Mouse (Mus musculus) intestine, embryonic 16.5 days (tissue): ENCODE measurements around the gene Ier5. TPM values are rescaled to one million over a fixed set of nuclear protein-coding genes. Genes with fewer than 3 reads are reported as not detected.

ENCODE experiments used
- ATAC-seq: fragments of 200-750 bp; cut with Nextera tagmentation; 2 replicates; pipeline ENCODE4 v1.8.0; 2017; ENCODE audit warnings: moderate TSS enrichment, moderate library complexity
- H3K27ac ChIP-seq: fragments of 300-500 bp; sonication (generic); 2 replicates; pipeline ENCODE4 v1.5.1; 2014; ENCODE audit warnings: mild to moderate bottlenecking, low read length
- H3K27me3 ChIP-seq: fragments of 300-500 bp; sonication (generic); replicated peaks from 2 replicates; pipeline ENCODE4 v1.6.1; 2014; ENCODE audit warnings: low read length, control low read depth, mixed read lengths; ENCODE audit not compliant: control insufficient read depth, insufficient read depth
- H3K36me3 ChIP-seq: fragments of 300-500 bp; sonication (generic); 2 replicates; pipeline ENCODE4 v1.6.1; 2014; ENCODE audit warnings: low read length, control low read depth; ENCODE audit not compliant: control insufficient read depth, insufficient read depth
- H3K4me1 ChIP-seq: fragments of 300-500 bp; sonication (generic); 2 replicates; pipeline ENCODE4 v1.6.1; 2014; ENCODE audit warnings: low read length, control low read depth, mixed read lengths; ENCODE audit not compliant: control insufficient read depth, insufficient read depth
- H3K4me2 ChIP-seq: fragments of 300-500 bp; sonication (generic); 2 replicates; pipeline ENCODE4 v1.6.1; 2014; ENCODE audit warnings: low read depth, low read length, control low read depth
- H3K4me3 ChIP-seq: fragments of 300-500 bp; sonication (generic); 2 replicates; pipeline ENCODE4 v1.5.1; 2014; ENCODE audit warnings: mild to moderate bottlenecking, low read length
- H3K9ac ChIP-seq: fragments of 300-500 bp; sonication (generic); 2 replicates; pipeline ENCODE4 v1.6.1; 2014; ENCODE audit warnings: low read depth, low read length
- H3K9me3 ChIP-seq: fragments of 300-500 bp; sonication (generic); 2 replicates; pipeline ENCODE4 v1.6.1; 2016; ENCODE audit warnings: low read length, control low read depth; ENCODE audit not compliant: control insufficient read depth
- WGBS: fragments of 180-500 bp; shearing (Covaris S2); extraction: QIAGEN DNeasy Blood & Tissue Kit; methylation state at CpG from one replicate; pipeline ENCODE4 v1.1.7; 2014; 5-methylcytosine and 5-hydroxymethylcytosine counted together
- polyA plus RNA-seq: library from polyadenylated mRNA; unstranded; fragments of >200 nt; fragmentation: Nextera tagmentation; extraction: Ambion mirVana; gene quantifications from 2 replicates; pipeline ENCODE4 v1.2.1, GENCODE M21; 2015

The Ier5 gene
- polyA plus RNA-seq, 1 experiment from 2014 or later, result 2.0 TPM

GRCm38 (mm10) chr1:155093145-155093791 lies 6.2 kb downstream of the Ier5 start:
- H3K4me1 ChIP-seq, result peaks cover 48% of the 10 kb centered on the region
- 0 out of 2 replicates have a peak overlapping the region, but pooled peaks have one; percentile 1 for H3K9ac ChIP-seq
- H3K36me3 ChIP-seq, result no peaks in the 10 kb centered on the region
- no peak overlapping the region for H3K4me2 ChIP-seq
- no peak overlapping the region for H3K4me3 ChIP-seq
- WGBS, result 29% methylated on average over 4 of the region's 4 CpGs
- H3K27ac ChIP-seq, result peak overlapping the region; percentile 79
- H3K27me3 ChIP-seq, result no peaks in the 10 kb centered on the region
- peak; percentile 62 for ATAC-seq
- no peaks in the 10 kb centered on the region for H3K9me3 ChIP-seq

- no peaks in the 10 kb centered on the region for H3K27me3 ChIP-seq
- peaks cover 45% of the 10 kb centered on the region for H3K4me1 ChIP-seq
- no peak overlapping the region for H3K9ac ChIP-seq
- no peak overlapping the region for H3K4me2 ChIP-seq
- 0 out of 2 replicates have a peak, but pooled peaks have one; percentile 34 for ATAC-seq
- peak overlapping the region; percentile 79 for H3K27ac ChIP-seq
- H3K36me3 ChIP-seq, result no peaks in the 10 kb centered on the region
- no peak overlapping the region for H3K4me3 ChIP-seq
- WGBS, result 30% methylated on average over 14 of the region's 14 CpGs
- no peaks in the 10 kb centered on the region for H3K9me3 ChIP-seq
Measured at GRCm38 (mm10) chr1:155091842-155092800, 7.3 kb downstream of the Ier5 start.

GRCm38 (mm10) chr1:155091374-155091841 lies 8.0 kb downstream of the Ier5 start:
- Histone ChIP-seq H3K4me3 (no peak overlapping the region), H3K9me3 (no peaks in the 10 kb centered on the region), H3K27me3 (no peaks in the 10 kb centered on the region), H3K27ac (peak overlapping the region; percentile 79), H3K9ac (no peak overlapping the region), H3K4me1 (peaks cover 47% of the 10 kb centered on the region), H3K4me2 (no peak overlapping the region), H3K36me3 (no peaks in the 10 kb centered on the region)
- WGBS, result 60% methylated on average over 7 of the region's 7 CpGs
- no peak for ATAC-seq

- Histone ChIP-seq H3K27ac (no peak overlapping the region), H3K9ac (no peak overlapping the region), H3K4me2 (no peak overlapping the region), H3K27me3 (no peaks in the 10 kb centered on the region), H3K9me3 (no peaks in the 10 kb centered on the region), H3K4me1 (peaks cover 54% of the 10 kb centered on the region), H3K4me3 (no peak overlapping the region), H3K36me3 (no peaks in the 10 kb centered on the region)
- 62% methylated on average over 1 of the region's 1 CpGs for WGBS
- no peak for ATAC-seq
Measured at GRCm38 (mm10) chr1:155090736-155091135, 8.7 kb downstream of the Ier5 start.

- no peak overlapping the region for H3K9ac ChIP-seq
- 90% methylated on average over 7 of the region's 7 CpGs for WGBS
- ATAC-seq, result no peak
- no peaks in the 10 kb centered on the region for H3K27me3 ChIP-seq
- H3K4me2 ChIP-seq, result no peak overlapping the region
- no peaks in the 10 kb centered on the region for H3K9me3 ChIP-seq
- H3K27ac ChIP-seq, result no peak overlapping the region
- no peaks in the 10 kb centered on the region for H3K36me3 ChIP-seq
- no peak overlapping the region for H3K4me3 ChIP-seq
- H3K4me1 ChIP-seq, result peaks cover 57% of the 10 kb centered on the region
Measured at GRCm38 (mm10) chr1:155090327-155090726, 9.1 kb downstream of the Ier5 start.

GRCm38 (mm10) chr1:155088847-155089603 lies 10.4 kb downstream of the Ier5 start:
- Histone ChIP-seq H3K36me3 (no peaks in the 10 kb centered on the region), H3K9ac (0 out of 2 replicates have a peak overlapping the region, but pooled peaks have one; percentile 6), H3K4me1 (peaks cover 65% of the 10 kb centered on the region), H3K4me3 (no peak overlapping the region), H3K9me3 (no peaks in the 10 kb centered on the region), H3K27me3 (no peaks in the 10 kb centered on the region), H3K4me2 (no peak overlapping the region), H3K27ac (peak overlapping the region; percentile 20; the same call in 1 of the 2 replicates)
- no peak for ATAC-seq
- 33% methylated on average over 16 of the region's 16 CpGs for WGBS

- Histone ChIP-seq H3K9me3 (no peaks in the 10 kb centered on the region), H3K4me1 (peaks cover 55% of the 10 kb centered on the region), H3K27me3 (no peaks in the 10 kb centered on the region), H3K27ac (no peak overlapping the region), H3K9ac (no peak overlapping the region), H3K4me2 (no peak overlapping the region), H3K4me3 (no peak overlapping the region), H3K36me3 (no peaks in the 10 kb centered on the region)
- no peak for ATAC-seq
- WGBS, result 88% methylated on average over 4 of the region's 4 CpGs
Measured at GRCm38 (mm10) chr1:155088046-155088445, 11.4 kb downstream of the Ier5 start.

GRCm38 (mm10) chr1:155086893-155087292 lies 12.5 kb downstream of the Ier5 start:
- H3K27me3 ChIP-seq, result no peaks in the 10 kb centered on the region
- no peaks in the 10 kb centered on the region for H3K9me3 ChIP-seq
- H3K4me1 ChIP-seq, result peaks cover 55% of the 10 kb centered on the region
- no peaks in the 10 kb centered on the region for H3K36me3 ChIP-seq
- WGBS, result 21% methylated on average over 4 of the region's 4 CpGs
- H3K4me2 ChIP-seq, result no peak overlapping the region
- H3K4me3 ChIP-seq, result no peak overlapping the region
- peak overlapping the region; percentile 52 for H3K27ac ChIP-seq
- H3K9ac ChIP-seq, result no peak overlapping the region
- ATAC-seq, result no peak

GRCm38 (mm10) chr1:155086416-155086815 lies 13.0 kb downstream of the Ier5 start:
- H3K27me3 ChIP-seq, result no peaks in the 10 kb centered on the region
- H3K27ac ChIP-seq, result peak overlapping the region; percentile 52
- H3K36me3 ChIP-seq, result no peaks in the 10 kb centered on the region
- no peak overlapping the region for H3K9ac ChIP-seq
- H3K4me3 ChIP-seq, result no peak overlapping the region
- H3K4me2 ChIP-seq, result no peak overlapping the region
- 28% methylated on average over 7 of the region's 7 CpGs for WGBS
- H3K4me1 ChIP-seq, result peaks cover 52% of the 10 kb centered on the region
- H3K9me3 ChIP-seq, result no peaks in the 10 kb centered on the region
- no peak for ATAC-seq
